Mouse (Mus musculus): Measurements from ENCODE around the gene Ttyh3. TPM values are rescaled to one million over a fixed set of nuclear protein-coding genes. Genes with fewer than 3 reads are reported as not detected.
A peak's percentile ranks its signal among the peaks of the same experiment; 100 is the strongest.

Ttyh3 gene
- polyA plus RNA-seq, 1 experiment, result 46.0 TPM

GRCm38 (mm10) chr5:140649881-140650414 lies 1.1 kb upstream of the Ttyh3 start:
- no peak overlapping the region for H3ac ChIP-seq (ENCODE audit: control insufficient read depth, insufficient read length, low read depth)
- no peaks in the 10 kb centered on the region for H3K36me3 ChIP-seq (ENCODE audit: control insufficient read depth, insufficient read depth)
- no peaks in the 10 kb centered on the region for H3K27me3 ChIP-seq (ENCODE audit: control insufficient read depth, insufficient read depth, insufficient read length)
- peaks cover 27% of the 10 kb centered on the region for H3K79me2 ChIP-seq (ENCODE audit: control insufficient read depth, insufficient read depth)
- no peak overlapping the region for H3K4me3 ChIP-seq (ENCODE audit: insufficient read depth, poor library complexity, severe bottlenecking)
- H3K79me3 ChIP-seq (ENCODE audit: low read depth), result no peaks in the 10 kb centered on the region
- no peak for TF ChIP-seq USF1 (IDR thresholded peaks at IDR 0.05; ENCODE audit: low read depth)
- no peak for TF ChIP-seq MYOG (IDR thresholded peaks at IDR 0.05; ENCODE audit: control insufficient read depth, extremely low read depth, insufficient read length)
- TF ChIP-seq FOSL1 (IDR thresholded peaks at IDR 0.05; ENCODE audit: insufficient read depth, low read length, poor library complexity, severe bottlenecking), result no peak
- TF ChIP-seq CEBPB (IDR thresholded peaks at IDR 0.05; ENCODE audit: low read depth), result no peak
- no peak for TF ChIP-seq MYOD1 (IDR thresholded peaks at IDR 0.05; ENCODE audit: control insufficient read depth, insufficient read length, low read depth)
- no peak for TF ChIP-seq MAX (IDR thresholded peaks at IDR 0.05)
- no peak for TF ChIP-seq CTCF (IDR thresholded peaks at IDR 0.05; ENCODE audit: control insufficient read depth, insufficient read depth, insufficient read length)

GRCm38 (mm10) chr5:140649101-140649667 lies 353 bp upstream of the Ttyh3 start:
- Histone ChIP-seq H3ac (ENCODE audit: control insufficient read depth, insufficient read length, low read depth) (no peak overlapping the region), H3K4me3 (ENCODE audit: insufficient read depth, poor library complexity, severe bottlenecking) (no peak overlapping the region), H3K36me3 (ENCODE audit: control insufficient read depth, insufficient read depth) (no peaks in the 10 kb centered on the region), H3K79me3 (ENCODE audit: low read depth) (peaks cover 2% of the 10 kb centered on the region), H3K79me2 (ENCODE audit: control insufficient read depth, insufficient read depth) (peaks cover 29% of the 10 kb centered on the region), H3K27me3 (ENCODE audit: control insufficient read depth, insufficient read depth, insufficient read length) (no peaks in the 10 kb centered on the region)
- TF ChIP-seq USF1 (IDR thresholded peaks at IDR 0.05; ENCODE audit: low read depth) (no peak), FOSL1 (IDR thresholded peaks at IDR 0.05; ENCODE audit: insufficient read depth, low read length, poor library complexity, severe bottlenecking) (no peak), CTCF (IDR thresholded peaks at IDR 0.05; ENCODE audit: control insufficient read depth, insufficient read depth, insufficient read length) (no peak), CEBPB (IDR thresholded peaks at IDR 0.05; ENCODE audit: low read depth) (no peak), MYOD1 (IDR thresholded peaks at IDR 0.05; ENCODE audit: control insufficient read depth, insufficient read length, low read depth) (no peak), MAX (IDR thresholded peaks at IDR 0.05) (no peak)

- peaks cover 29% of the 10 kb centered on the region for H3K79me2 ChIP-seq (ENCODE audit: control insufficient read depth, insufficient read depth)
- TF ChIP-seq CTCF (IDR thresholded peaks at IDR 0.05; ENCODE audit: control insufficient read depth, insufficient read depth, insufficient read length), result no peak
- no peak for TF ChIP-seq MAX (IDR thresholded peaks at IDR 0.05)
- no peak for TF ChIP-seq USF1 (IDR thresholded peaks at IDR 0.05; ENCODE audit: low read depth)
- TF ChIP-seq CEBPB (IDR thresholded peaks at IDR 0.05; ENCODE audit: low read depth), result no peak
Observed at GRCm38 (mm10) chr5:140647821-140648518, 861 bp downstream of the Ttyh3 start.

GRCm38 (mm10) chr5:140647031-140647760 lies 1.6 kb downstream of the Ttyh3 start:
- Histone ChIP-seq H3K4me3 (ENCODE audit: insufficient read depth, poor library complexity, severe bottlenecking) (no peak overlapping the region), H3ac (ENCODE audit: control insufficient read depth, insufficient read length, low read depth) (no peak overlapping the region), H3K36me3 (ENCODE audit: control insufficient read depth, insufficient read depth) (no peaks in the 10 kb centered on the region), H3K79me3 (ENCODE audit: low read depth) (peaks cover 3% of the 10 kb centered on the region), H3K27me3 (ENCODE audit: control insufficient read depth, insufficient read depth, insufficient read length) (no peaks in the 10 kb centered on the region), H3K79me2 (ENCODE audit: control insufficient read depth, insufficient read depth) (peaks cover 29% of the 10 kb centered on the region)
- TF ChIP-seq CEBPB (IDR thresholded peaks at IDR 0.05; ENCODE audit: low read depth), result no peak

More at GRCm38 (mm10) chr5:140647821-140648518, 861 bp downstream of the Ttyh3 start:
- H3K27me3 ChIP-seq (ENCODE audit: control insufficient read depth, insufficient read depth, insufficient read length), result no peaks in the 10 kb centered on the region
- H3K36me3 ChIP-seq (ENCODE audit: control insufficient read depth, insufficient read depth), result no peaks in the 10 kb centered on the region
- peak overlapping the region; percentile 50 for H3K4me3 ChIP-seq (ENCODE audit: insufficient read depth, poor library complexity, severe bottlenecking)
- H3ac ChIP-seq (ENCODE audit: control insufficient read depth, insufficient read length, low read depth), result peak overlapping the region; percentile 80
- peaks cover 3% of the 10 kb centered on the region for H3K79me3 ChIP-seq (ENCODE audit: low read depth)

- Histone ChIP-seq H3K4me3 (ENCODE audit: insufficient read depth, poor library complexity, severe bottlenecking) (no peak overlapping the region), H3K27me3 (ENCODE audit: control insufficient read depth, insufficient read depth, insufficient read length) (no peaks in the 10 kb centered on the region), H3K79me3 (ENCODE audit: low read depth) (peaks cover 3% of the 10 kb centered on the region), H3K36me3 (ENCODE audit: control insufficient read depth, insufficient read depth) (no peaks in the 10 kb centered on the region), H3ac (ENCODE audit: control insufficient read depth, insufficient read length, low read depth) (no peak overlapping the region), H3K79me2 (ENCODE audit: control insufficient read depth, insufficient read depth) (peaks cover 29% of the 10 kb centered on the region)
- TF ChIP-seq MYOD1 (IDR thresholded peaks at IDR 0.05; ENCODE audit: control insufficient read depth, insufficient read length, low read depth), result no peak
- no peak for TF ChIP-seq FOSL1 (IDR thresholded peaks at IDR 0.05; ENCODE audit: insufficient read depth, low read length, poor library complexity, severe bottlenecking)
- no peak for TF ChIP-seq MAX (IDR thresholded peaks at IDR 0.05)
- TF ChIP-seq CTCF (IDR thresholded peaks at IDR 0.05; ENCODE audit: control insufficient read depth, insufficient read depth, insufficient read length), result no peak
- TF ChIP-seq CEBPB (IDR thresholded peaks at IDR 0.05; ENCODE audit: low read depth), result no peak
- no peak for TF ChIP-seq USF1 (IDR thresholded peaks at IDR 0.05; ENCODE audit: low read depth)
- TF ChIP-seq MYOG (IDR thresholded peaks at IDR 0.05; ENCODE audit: control insufficient read depth, extremely low read depth, insufficient read length), result no peak
Observed at GRCm38 (mm10) chr5:140646171-140646570, 2.7 kb downstream of the Ttyh3 start.
